Mouse (Mus musculus) neural tube, embryonic 11.5 days (tissue): ENCODE data around the gene Tubg2. TPM values are rescaled to one million over a fixed set of nuclear protein-coding genes. Genes with fewer than 3 reads are reported as not detected.

Experiments used
- ATAC-seq: fragments of 200-750 bp; cut with Nextera tagmentation; 2 replicates; pipeline ENCODE4 v1.8.0; 2017; ENCODE audit warnings: moderate number of reproducible peaks, mild to moderate bottlenecking, moderate TSS enrichment, moderate library complexity; ENCODE audit not compliant: insufficient read depth, low FRiP score, low TSS enrichment
- DNase-seq: peaks from one replicate; pipeline ENCODE4 v3.0.0-alpha.2; 2015; ENCODE audit warnings: low spot score
- H3K27ac ChIP-seq: fragments of 300-500 bp; sonication (generic); 2 replicates; pipeline ENCODE4 v1.5.1; 2014; ENCODE audit warnings: low read depth, mild to moderate bottlenecking, low read length
- H3K27me3 ChIP-seq: fragments of 300-500 bp; sonication (generic); 2 replicates; pipeline ENCODE4 v1.6.1; 2014; ENCODE audit warnings: mild to moderate bottlenecking, low read length, mixed read lengths; ENCODE audit not compliant: control insufficient read depth, insufficient read depth
- H3K36me3 ChIP-seq: fragments of 300-500 bp; sonication (generic); 2 replicates; pipeline ENCODE4 v1.6.1; 2014; ENCODE audit warnings: mild to moderate bottlenecking, low read length, moderate library complexity, mixed read lengths; ENCODE audit not compliant: control insufficient read depth, insufficient read depth
- H3K4me1 ChIP-seq: fragments of 300-500 bp; sonication (generic); 2 replicates; pipeline ENCODE4 v1.6.1; 2014; ENCODE audit warnings: low read length, mixed read lengths; ENCODE audit not compliant: control insufficient read depth, insufficient read depth
- H3K4me2 ChIP-seq: fragments of 300-500 bp; sonication (generic); 2 replicates; pipeline ENCODE4 v1.6.1; 2014; ENCODE audit warnings: low read depth, mild to moderate bottlenecking, moderate library complexity
- H3K4me3 ChIP-seq: fragments of 300-500 bp; sonication (generic); 2 replicates; pipeline ENCODE4 v1.5.1; 2014; ENCODE audit warnings: low read depth, low read length
- H3K9ac ChIP-seq: fragments of 300-500 bp; sonication (generic); 2 replicates; pipeline ENCODE4 v1.6.1; 2014; ENCODE audit warnings: mild to moderate bottlenecking, low read length
- H3K9me3 ChIP-seq: fragments of 300-500 bp; sonication (generic); 2 replicates; pipeline ENCODE4 v1.6.1; 2016; ENCODE audit warnings: low read length; ENCODE audit not compliant: control insufficient read depth
- WGBS: fragments of 180-500 bp; shearing (Covaris S2); extraction: QIAGEN DNeasy Blood & Tissue Kit; methylation state at CpG from one replicate; pipeline ENCODE4 v1.1.7; 2014; 5-methylcytosine and 5-hydroxymethylcytosine counted together
- polyA plus RNA-seq: library from polyadenylated mRNA; unstranded; fragments of >200 nt; fragmentation: Nextera tagmentation; extraction: Ambion mirVana; gene quantifications from 2 replicates; pipeline ENCODE4 v1.2.1, GENCODE M21; 2014

The Tubg2 gene
- polyA plus RNA-seq, 1 experiment from 2014 or later = 6.9 TPM

DNA sequence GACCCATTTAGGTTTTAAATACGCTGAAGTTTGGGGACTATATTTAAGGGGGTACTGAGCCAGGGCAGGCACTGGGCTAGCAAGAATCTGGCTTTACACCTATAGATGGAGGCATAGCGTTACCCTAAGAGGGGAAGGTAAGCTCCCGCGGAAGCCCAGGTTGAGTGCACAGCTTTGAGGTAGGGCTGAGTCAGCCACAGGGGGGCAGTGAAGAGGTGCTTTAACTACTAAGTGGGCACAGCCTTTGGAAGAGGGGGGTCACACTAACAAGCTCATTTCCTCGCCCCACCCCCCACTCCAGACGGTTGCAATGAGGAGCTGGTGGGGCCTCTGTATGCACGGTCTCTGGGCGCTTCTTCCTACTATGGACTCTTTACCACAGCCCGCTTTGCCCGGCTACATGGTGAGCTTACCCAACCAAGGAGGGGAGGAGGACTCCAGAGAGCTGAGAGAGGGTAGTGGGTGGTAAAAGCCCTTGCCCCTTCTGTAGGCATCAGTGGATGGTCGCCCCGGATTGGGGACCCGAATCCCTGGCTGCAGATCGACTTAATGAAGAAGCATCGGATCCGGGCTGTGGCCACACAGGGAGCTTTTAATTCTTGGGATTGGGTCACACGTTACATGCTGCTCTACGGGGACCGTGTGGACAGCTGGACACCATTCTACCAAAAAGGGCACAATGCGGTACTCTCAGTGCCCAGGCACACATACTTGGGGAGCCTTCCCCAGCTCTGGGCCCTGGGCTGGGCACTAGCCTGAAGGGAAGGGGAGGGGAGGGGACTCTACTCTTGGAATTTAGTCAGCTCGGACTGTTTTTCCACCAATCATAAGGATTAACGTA, 21.4 kb downstream of the Tubg2 start:
- Histone ChIP-seq H3K27ac (no peak overlapping the region), H3K9ac (no peak overlapping the region), H3K4me3 (no peak overlapping the region), H3K4me1 (peaks cover 10% of the 10 kb centered on the region; the same call in 1 of the 2 replicates), H3K27me3 (peaks cover 52% of the 10 kb centered on the region), H3K4me2 (no peak overlapping the region; the same call in 1 of the 2 replicates), H3K9me3 (no peaks in the 10 kb centered on the region), H3K36me3 (no peaks in the 10 kb centered on the region)
- ATAC-seq (no peak), DNase-seq (peak; percentile 42)
- 24% methylated on average over 22 of the region's 22 CpGs for WGBS

DNA sequence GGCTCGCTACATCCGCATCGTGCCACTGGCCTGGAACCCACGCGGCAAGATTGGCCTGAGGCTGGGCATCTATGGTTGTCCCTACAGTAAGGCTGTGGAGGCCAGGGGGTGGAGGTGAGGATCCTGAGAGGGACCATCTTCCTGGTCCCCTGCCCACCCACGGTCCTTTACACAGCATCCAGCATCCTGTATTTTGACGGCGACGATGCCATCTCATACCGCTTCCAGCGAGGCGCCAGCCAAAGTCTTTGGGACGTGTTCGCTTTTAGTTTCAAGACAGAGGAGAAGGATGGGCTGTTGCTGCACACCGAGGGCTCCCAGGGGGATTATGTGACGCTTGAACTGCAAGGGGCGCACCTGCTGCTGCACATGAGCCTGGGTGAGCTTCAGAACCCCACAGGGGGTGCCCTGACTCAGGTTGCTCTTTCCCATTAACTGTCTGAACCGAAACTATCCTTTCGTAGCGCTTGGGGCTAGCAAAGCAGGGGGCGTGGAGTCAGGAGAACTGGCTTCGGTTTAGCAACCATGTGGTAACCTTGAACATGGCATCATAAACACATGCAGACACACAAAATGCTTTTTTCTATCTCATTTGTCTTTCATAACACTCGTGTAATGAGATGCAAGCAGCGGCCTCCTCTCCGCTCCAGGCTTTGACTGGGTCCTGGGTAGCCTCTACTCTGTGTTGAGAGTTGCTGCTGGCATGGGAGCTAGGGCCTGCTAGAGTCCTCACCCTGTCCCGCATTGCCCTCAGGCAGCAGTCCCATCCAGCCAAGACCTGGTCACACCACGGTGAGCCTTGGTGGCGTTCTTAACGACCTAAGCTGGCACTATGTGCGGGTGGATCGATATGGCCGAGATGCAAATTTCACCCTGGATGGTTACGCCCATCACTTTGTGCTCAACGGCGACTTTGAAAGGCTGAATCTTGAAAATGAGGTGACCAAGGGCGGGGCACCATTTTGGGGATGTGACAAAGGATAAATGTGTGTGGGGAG, 22.7 kb downstream of the Tubg2 start:
- Histone ChIP-seq H3K4me3 (no peak overlapping the region), H3K9me3 (no peaks in the 10 kb centered on the region), H3K9ac (no peak overlapping the region), H3K27me3 (peaks cover 46% of the 10 kb centered on the region), H3K36me3 (no peaks in the 10 kb centered on the region), H3K4me1 (peaks cover 6% of the 10 kb centered on the region; the same call in 1 of the 2 replicates), H3K4me2 (peak overlapping the region; percentile 10; the same call in 1 of the 2 replicates), H3K27ac (no peak overlapping the region)
- WGBS = 51% methylated on average over 36 of the region's 36 CpGs
- no peak for DNase-seq
- no peak for ATAC-seq

DNA sequence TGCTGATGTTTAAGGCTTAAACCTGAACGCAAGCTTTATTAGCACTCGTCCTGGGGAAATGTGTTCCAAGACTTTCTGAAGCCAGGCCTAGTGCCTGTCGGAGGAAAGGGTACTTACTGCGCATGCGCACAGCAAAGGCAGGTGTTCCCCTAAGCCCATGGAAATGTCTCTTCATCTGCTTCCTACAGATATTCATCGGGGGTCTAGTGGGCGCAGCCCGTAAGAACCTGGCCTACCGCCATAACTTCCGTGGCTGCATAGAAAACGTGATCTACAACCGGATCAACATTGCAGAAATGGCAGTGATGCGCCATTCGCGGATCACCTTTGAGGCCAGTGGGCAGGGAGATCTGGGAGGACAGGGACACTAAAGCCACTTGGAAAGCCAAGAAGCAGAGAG, 23.6 kb downstream of the Tubg2 start:
- WGBS = 85% methylated on average over 15 of the region's 15 CpGs
- Histone ChIP-seq H3K4me2 (no peak overlapping the region), H3K9ac (no peak overlapping the region), H3K4me3 (no peak overlapping the region), H3K4me1 (peaks cover 2% of the 10 kb centered on the region; the same call in 1 of the 2 replicates), H3K27me3 (peaks cover 41% of the 10 kb centered on the region), H3K36me3 (no peaks in the 10 kb centered on the region), H3K27ac (no peak overlapping the region), H3K9me3 (no peaks in the 10 kb centered on the region)
- ATAC-seq = no peak
- DNase-seq = no peak

DNA sequence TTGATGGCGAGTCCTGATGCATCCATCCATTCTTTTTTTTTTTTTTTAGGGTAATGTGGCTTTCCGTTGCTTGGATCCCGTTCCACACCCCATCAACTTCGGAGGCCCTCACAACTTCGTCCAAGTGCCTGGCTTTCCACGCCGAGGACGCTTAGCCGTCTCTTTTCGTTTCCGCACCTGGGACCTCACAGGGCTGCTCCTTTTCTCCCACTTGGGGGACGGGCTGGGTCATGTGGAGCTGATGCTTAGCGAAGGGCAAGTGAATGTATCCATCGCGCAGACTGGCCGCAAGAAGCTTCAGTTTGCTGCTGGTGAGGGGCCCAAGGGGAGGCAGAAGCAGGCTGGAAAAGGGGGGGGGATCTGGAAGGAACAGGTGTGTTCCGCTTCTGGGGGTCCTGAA, 24.6 kb downstream of the Tubg2 start:
- ATAC-seq (no peak), DNase-seq (no peak)
- Histone ChIP-seq H3K27ac (no peak overlapping the region), H3K4me3 (no peak overlapping the region), H3K4me1 (no peaks in the 10 kb centered on the region), H3K36me3 (no peaks in the 10 kb centered on the region), H3K4me2 (no peak overlapping the region), H3K27me3 (peaks cover 31% of the 10 kb centered on the region), H3K9me3 (no peaks in the 10 kb centered on the region), H3K9ac (no peak overlapping the region)
- 75% methylated on average over 17 of the region's 17 CpGs for WGBS

DNA sequence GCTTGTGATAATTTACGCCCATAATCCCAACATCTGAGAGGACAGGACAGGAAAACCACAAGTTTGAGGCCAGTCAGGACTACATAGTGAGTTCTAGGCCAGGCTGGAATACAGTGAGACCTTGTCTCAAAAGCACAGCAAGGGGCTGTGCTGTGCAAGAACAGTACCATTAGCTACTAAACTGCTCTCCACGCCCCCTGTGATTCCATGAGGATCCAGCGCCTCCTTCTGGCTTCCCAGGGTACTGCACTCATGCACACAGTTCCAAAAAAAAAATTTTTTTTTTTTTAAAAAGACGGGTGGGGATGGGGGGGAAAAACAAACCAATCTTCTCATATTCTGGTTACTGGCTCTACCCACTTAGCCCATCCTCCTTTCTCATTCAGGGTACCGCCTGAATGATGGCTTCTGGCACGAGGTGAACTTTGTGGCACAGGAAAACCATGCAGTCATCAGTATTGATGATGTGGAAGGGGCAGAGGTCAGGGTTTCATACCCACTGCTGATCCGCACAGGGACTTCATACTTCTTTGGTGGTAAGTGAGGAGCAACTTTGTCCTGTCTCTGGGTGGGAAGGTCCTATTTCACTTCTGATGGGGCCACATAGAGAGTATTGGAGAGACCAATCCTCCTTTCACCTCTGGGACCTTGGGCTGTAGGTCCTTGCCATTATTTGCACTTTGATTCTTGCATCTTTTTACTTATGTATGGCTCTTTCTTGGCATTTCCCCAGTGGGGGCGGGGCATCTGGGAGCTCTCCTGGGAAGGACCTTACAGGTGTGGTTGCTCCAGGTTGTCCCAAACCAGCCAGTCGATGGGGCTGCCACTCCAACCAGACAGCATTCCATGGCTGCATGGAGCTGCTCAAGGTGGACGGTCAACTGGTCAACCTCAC, 25.4 kb downstream of the Tubg2 start:
- Histone ChIP-seq H3K4me2 (no peak overlapping the region), H3K36me3 (no peaks in the 10 kb centered on the region), H3K9me3 (no peaks in the 10 kb centered on the region), H3K4me3 (no peak overlapping the region), H3K27ac (no peak overlapping the region), H3K4me1 (no peaks in the 10 kb centered on the region), H3K9ac (no peak overlapping the region), H3K27me3 (peaks cover 27% of the 10 kb centered on the region)
- DNase-seq = peak; percentile 75
- no peak for ATAC-seq
- WGBS = 45% methylated on average over 10 of the region's 10 CpGs

DNA sequence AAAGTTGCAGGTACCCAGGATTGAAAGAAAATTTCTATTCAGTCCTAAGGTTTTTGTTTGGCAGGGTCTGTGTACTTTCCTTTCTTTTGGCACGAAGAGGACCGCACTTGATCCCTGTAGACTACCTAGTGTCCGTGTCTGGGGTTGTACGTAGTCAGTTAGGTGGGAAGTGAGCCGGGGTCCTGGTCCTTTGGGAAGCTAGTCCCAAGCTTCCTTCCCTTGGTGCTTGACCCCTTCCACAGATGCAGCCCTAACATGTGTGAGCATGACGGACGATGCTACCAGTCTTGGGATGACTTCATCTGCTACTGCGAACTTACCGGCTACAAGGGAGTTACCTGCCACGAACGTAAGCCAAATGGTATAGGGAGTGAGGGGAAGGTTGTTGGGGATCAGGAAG, 26.3 kb downstream of the Tubg2 start:
- no peak overlapping the region for H3K27ac ChIP-seq
- no peak overlapping the region for H3K4me3 ChIP-seq
- H3K4me2 ChIP-seq = no peak overlapping the region
- 96% methylated on average over 11 of the region's 11 CpGs for WGBS
- DNase-seq = no peak
- H3K4me1 ChIP-seq = no peaks in the 10 kb centered on the region
- peaks cover 18% of the 10 kb centered on the region for H3K27me3 ChIP-seq
- H3K9me3 ChIP-seq = no peaks in the 10 kb centered on the region
- no peak overlapping the region for H3K9ac ChIP-seq
- no peaks in the 10 kb centered on the region for H3K36me3 ChIP-seq
- no peak for ATAC-seq

DNA sequence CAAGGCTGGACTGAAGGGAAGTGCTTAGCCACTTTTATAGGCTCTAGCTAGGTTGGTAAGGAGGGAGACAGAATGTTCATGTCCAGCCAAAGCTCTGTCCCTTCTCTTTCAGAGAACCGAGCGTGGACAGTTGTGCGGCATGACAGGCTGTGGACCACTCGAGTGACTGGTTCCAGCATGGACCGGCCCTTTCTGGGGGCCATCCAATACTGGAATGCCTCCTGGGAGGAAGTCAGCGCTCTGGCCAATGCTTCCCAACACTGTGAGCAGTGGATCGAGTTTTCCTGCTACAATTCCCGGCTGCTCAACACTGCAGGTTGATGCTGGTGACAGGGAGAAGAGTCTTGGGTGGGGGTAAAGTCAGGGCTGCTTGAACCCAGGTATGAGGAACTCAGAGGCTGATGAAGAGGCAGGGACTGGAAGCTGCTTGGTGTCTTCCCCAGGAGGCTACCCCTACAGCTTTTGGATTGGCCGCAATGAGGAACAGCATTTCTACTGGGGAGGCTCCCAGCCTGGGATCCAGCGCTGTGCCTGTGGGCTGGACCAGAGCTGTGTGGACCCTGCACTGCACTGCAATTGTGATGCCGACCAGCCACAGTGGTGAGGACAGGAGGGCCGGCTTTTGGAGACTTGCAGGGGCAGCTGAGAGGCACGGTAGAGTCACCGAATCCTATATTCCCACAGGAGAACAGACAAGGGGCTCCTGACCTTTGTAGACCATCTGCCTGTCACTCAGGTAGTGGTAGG, 27.2 kb downstream of the Tubg2 start:
- no peak overlapping the region for H3K9ac ChIP-seq
- no peak overlapping the region for H3K4me3 ChIP-seq
- H3K4me1 ChIP-seq = no peaks in the 10 kb centered on the region
- no peak overlapping the region for H3K4me2 ChIP-seq
- H3K27me3 ChIP-seq = peaks cover 9% of the 10 kb centered on the region
- H3K36me3 ChIP-seq = no peaks in the 10 kb centered on the region
- H3K9me3 ChIP-seq = no peaks in the 10 kb centered on the region
- no peak for DNase-seq
- 78% methylated on average over 14 of the region's 14 CpGs for WGBS
- H3K27ac ChIP-seq = no peak overlapping the region
- ATAC-seq = no peak
